Mouse (Mus musculus) limb, embryonic 11.5 days (tissue): Measurements from ENCODE around the gene Smim6. TPM values are rescaled to one million over a fixed set of nuclear protein-coding genes. Genes with fewer than 3 reads are reported as not detected.
A peak's percentile ranks its signal among the peaks of the same experiment; 100 is the strongest.

Source experiments
- ATAC-seq: fragments of 200-750 bp; cut with Nextera tagmentation; 2 replicates; pipeline ENCODE4 v1.8.0; 2017; ENCODE audit warnings: low read depth; ENCODE audit not compliant: insufficient number of reproducible peaks, low FRiP score, low TSS enrichment
- DNase-seq: peaks from one replicate; pipeline ENCODE4 v3.0.0-alpha.2; 2015; ENCODE audit warnings: low spot score
- H3K27ac ChIP-seq: fragments of 300-500 bp; sonication (generic); replicated peaks from 2 replicates; pipeline ENCODE4 v1.5.1; 2014; ENCODE audit warnings: low read depth, mild to moderate bottlenecking, low read length
- H3K27me3 ChIP-seq: fragments of 300-500 bp; sonication (generic); 2 replicates; pipeline ENCODE4 v1.6.1; 2014; ENCODE audit warnings: mild to moderate bottlenecking, low read length, mixed read lengths; ENCODE audit not compliant: control insufficient read depth, insufficient read depth
- H3K36me3 ChIP-seq: fragments of 300-500 bp; sonication (generic); 2 replicates; pipeline ENCODE4 v1.6.1; 2014; ENCODE audit warnings: mild to moderate bottlenecking, low read length, moderate library complexity, mixed read lengths; ENCODE audit not compliant: control insufficient read depth, insufficient read depth
- H3K4me1 ChIP-seq: fragments of 300-500 bp; sonication (generic); 2 replicates; pipeline ENCODE4 v1.6.1; 2014; ENCODE audit warnings: low read length, mixed read lengths; ENCODE audit not compliant: control insufficient read depth, insufficient read depth
- H3K4me2 ChIP-seq: fragments of 300-500 bp; sonication (generic); 2 replicates; pipeline ENCODE4 v1.6.1; 2014; ENCODE audit warnings: low read depth, mild to moderate bottlenecking, moderate library complexity; ENCODE audit not compliant: severe bottlenecking
- H3K4me3 ChIP-seq: fragments of 300-500 bp; sonication (generic); 2 replicates; pipeline ENCODE4 v1.5.1; 2014; ENCODE audit warnings: low read depth, low read length
- H3K9ac ChIP-seq: fragments of 300-500 bp; sonication (generic); 2 replicates; pipeline ENCODE4 v1.6.1; 2014; ENCODE audit warnings: mild to moderate bottlenecking, low read length
- H3K9me3 ChIP-seq: fragments of 300-500 bp; sonication (generic); 2 replicates; pipeline ENCODE4 v1.6.1; 2016; ENCODE audit warnings: low read length; ENCODE audit not compliant: control insufficient read depth
- WGBS: fragments of 180-500 bp; shearing (Covaris S2); extraction: QIAGEN DNeasy Blood & Tissue Kit; methylation state at CpG from one replicate; pipeline ENCODE4 v1.1.7; 2014; 5-methylcytosine and 5-hydroxymethylcytosine counted together
- polyA plus RNA-seq: library from polyadenylated mRNA; unstranded; fragments of >200 nt; fragmentation: Nextera tagmentation; extraction: Ambion mirVana; gene quantifications from 2 replicates; pipeline ENCODE4 v1.2.1, GENCODE M21; 2014

The Smim6 gene
- polyA plus RNA-seq, 1 experiment from 2014 or later, result 0.31 TPM

GRCm38 (mm10) chr11:115881002-115881401 lies 30.8 kb upstream of the Smim6 start:
- WGBS, result 22% methylated on average over 5 of the region's 5 CpGs

GRCm38 (mm10) chr11:115883251-115883650 lies 28.6 kb upstream of the Smim6 start:
- WGBS, result 29% methylated on average over 15 of the region's 17 CpGs
- ATAC-seq (no peak), DNase-seq (no peak)
- no peak overlapping the region for H3K9ac ChIP-seq
- H3K36me3 ChIP-seq, result no peaks in the 10 kb centered on the region
- H3K4me3 ChIP-seq, result no peak overlapping the region
- H3K27ac ChIP-seq, result no peak overlapping the region
- H3K27me3 ChIP-seq, result peaks cover 10% of the 10 kb centered on the region
- no peaks in the 10 kb centered on the region for H3K4me1 ChIP-seq
- no peak overlapping the region for H3K4me2 ChIP-seq
- H3K9me3 ChIP-seq, result no peaks in the 10 kb centered on the region

More at GRCm38 (mm10) chr11:115881002-115881401, 30.8 kb upstream of the Smim6 start:
- no peak overlapping the region for H3K9ac ChIP-seq
- peaks cover 10% of the 10 kb centered on the region for H3K27me3 ChIP-seq
- 0 out of 2 replicates have a peak, but pooled peaks cover 3% of the 10 kb centered on the region for H3K4me1 ChIP-seq
- no peak overlapping the region for H3K4me2 ChIP-seq
- peak; percentile 49 for DNase-seq
- no peak overlapping the region for H3K27ac ChIP-seq
- H3K4me3 ChIP-seq, result no peak overlapping the region
- H3K36me3 ChIP-seq, result no peaks in the 10 kb centered on the region
- ATAC-seq, result no peak
- no peaks in the 10 kb centered on the region for H3K9me3 ChIP-seq

GRCm38 (mm10) chr11:115884361-115884760 lies 27.5 kb upstream of the Smim6 start:
- DNase-seq, result no peak
- H3K4me2 ChIP-seq, result no peak overlapping the region
- H3K27me3 ChIP-seq, result peaks cover 10% of the 10 kb centered on the region
- no peak for ATAC-seq
- no peaks in the 10 kb centered on the region for H3K36me3 ChIP-seq
- H3K9ac ChIP-seq, result no peak overlapping the region
- no peaks in the 10 kb centered on the region for H3K9me3 ChIP-seq
- H3K4me1 ChIP-seq, result no peaks in the 10 kb centered on the region
- 99% methylated on average over 3 of the region's 3 CpGs for WGBS
- H3K4me3 ChIP-seq, result no peak overlapping the region
- no peak overlapping the region for H3K27ac ChIP-seq

- H3K4me1 ChIP-seq, result no peaks in the 10 kb centered on the region
- H3K4me3 ChIP-seq, result no peak overlapping the region
- H3K36me3 ChIP-seq, result no peaks in the 10 kb centered on the region
- H3K9me3 ChIP-seq, result no peaks in the 10 kb centered on the region
- H3K4me2 ChIP-seq, result no peak overlapping the region
- H3K9ac ChIP-seq, result no peak overlapping the region
- ATAC-seq, result no peak
- no peak for DNase-seq
- 75% methylated on average over 11 of the region's 11 CpGs for WGBS
- H3K27me3 ChIP-seq, result peaks cover 10% of the 10 kb centered on the region
- H3K27ac ChIP-seq, result no peak overlapping the region
These were observed 26.5 kb upstream of the Smim6 start for GRCm38 (mm10) chr11:115885281-115885680.

- H3K27me3 ChIP-seq, result peaks cover 10% of the 10 kb centered on the region
- H3K4me1 ChIP-seq, result 0 out of 2 replicates have a peak, but pooled peaks cover 1% of the 10 kb centered on the region
- no peak overlapping the region for H3K4me3 ChIP-seq
- H3K36me3 ChIP-seq, result no peaks in the 10 kb centered on the region
- DNase-seq (no peak), ATAC-seq (0 out of 2 replicates have a peak, but pooled peaks have one; percentile 18)
- no peak overlapping the region for H3K27ac ChIP-seq
- no peak overlapping the region for H3K4me2 ChIP-seq
- no peak overlapping the region for H3K9ac ChIP-seq
- H3K9me3 ChIP-seq, result no peaks in the 10 kb centered on the region
- WGBS, result 89% methylated on average over 11 of the region's 11 CpGs
These were observed 25.4 kb upstream of the Smim6 start for GRCm38 (mm10) chr11:115886446-115886845.

GRCm38 (mm10) chr11:115888020-115888419 lies 23.8 kb upstream of the Smim6 start:
- no peak for DNase-seq
- Histone ChIP-seq H3K36me3 (no peaks in the 10 kb centered on the region; the same call in 1 of the 2 replicates), H3K27ac (no peak overlapping the region), H3K4me2 (no peak overlapping the region), H3K27me3 (peaks cover 1% of the 10 kb centered on the region), H3K4me1 (0 out of 2 replicates have a peak, but pooled peaks cover 2% of the 10 kb centered on the region), H3K9me3 (no peaks in the 10 kb centered on the region), H3K4me3 (no peak overlapping the region), H3K9ac (no peak overlapping the region)
- 82% methylated on average over 5 of the region's 5 CpGs for WGBS
- no peak for ATAC-seq

- no peaks in the 10 kb centered on the region for H3K27me3 ChIP-seq
- WGBS, result 81% methylated on average over 6 of the region's 6 CpGs
- no peak overlapping the region for H3K4me2 ChIP-seq
- H3K9me3 ChIP-seq, result no peaks in the 10 kb centered on the region
- no peak overlapping the region for H3K4me3 ChIP-seq
- DNase-seq (no peak), ATAC-seq (no peak)
- H3K4me1 ChIP-seq, result 0 out of 2 replicates have a peak, but pooled peaks cover 2% of the 10 kb centered on the region
- H3K9ac ChIP-seq, result no peak overlapping the region
- no peaks in the 10 kb centered on the region; the same call in 1 of the 2 replicates for H3K36me3 ChIP-seq
- no peak overlapping the region for H3K27ac ChIP-seq
These were observed 22.7 kb upstream of the Smim6 start for GRCm38 (mm10) chr11:115889159-115889558.

GRCm38 (mm10) chr11:115892213-115892612 lies 19.6 kb upstream of the Smim6 start:
- no peak for DNase-seq
- Histone ChIP-seq H3K36me3 (peaks cover 4% of the 10 kb centered on the region; the same call in 1 of the 2 replicates), H3K4me3 (no peak overlapping the region), H3K27me3 (no peaks in the 10 kb centered on the region), H3K9me3 (no peaks in the 10 kb centered on the region), H3K4me2 (no peak overlapping the region), H3K27ac (no peak overlapping the region), H3K9ac (no peak overlapping the region), H3K4me1 (0 out of 2 replicates have a peak, but pooled peaks cover 2% of the 10 kb centered on the region)
- WGBS, result 75% methylated on average over 6 of the region's 6 CpGs
- ATAC-seq, result no peak

- Histone ChIP-seq H3K27ac (no peak overlapping the region), H3K9ac (no peak overlapping the region), H3K9me3 (no peaks in the 10 kb centered on the region), H3K36me3 (peaks cover 4% of the 10 kb centered on the region; the same call in 1 of the 2 replicates), H3K4me2 (no peak overlapping the region), H3K27me3 (no peaks in the 10 kb centered on the region), H3K4me3 (no peak overlapping the region), H3K4me1 (0 out of 2 replicates have a peak, but pooled peaks cover 2% of the 10 kb centered on the region)
- DNase-seq (no peak), ATAC-seq (no peak)
- WGBS, result 90% methylated on average over 9 of the region's 9 CpGs
These were observed 18.7 kb upstream of the Smim6 start for GRCm38 (mm10) chr11:115893071-115893470.
